Comparison of ENCODE assay signal across 8 mouse cellular contexts in the genomic region with DNA sequence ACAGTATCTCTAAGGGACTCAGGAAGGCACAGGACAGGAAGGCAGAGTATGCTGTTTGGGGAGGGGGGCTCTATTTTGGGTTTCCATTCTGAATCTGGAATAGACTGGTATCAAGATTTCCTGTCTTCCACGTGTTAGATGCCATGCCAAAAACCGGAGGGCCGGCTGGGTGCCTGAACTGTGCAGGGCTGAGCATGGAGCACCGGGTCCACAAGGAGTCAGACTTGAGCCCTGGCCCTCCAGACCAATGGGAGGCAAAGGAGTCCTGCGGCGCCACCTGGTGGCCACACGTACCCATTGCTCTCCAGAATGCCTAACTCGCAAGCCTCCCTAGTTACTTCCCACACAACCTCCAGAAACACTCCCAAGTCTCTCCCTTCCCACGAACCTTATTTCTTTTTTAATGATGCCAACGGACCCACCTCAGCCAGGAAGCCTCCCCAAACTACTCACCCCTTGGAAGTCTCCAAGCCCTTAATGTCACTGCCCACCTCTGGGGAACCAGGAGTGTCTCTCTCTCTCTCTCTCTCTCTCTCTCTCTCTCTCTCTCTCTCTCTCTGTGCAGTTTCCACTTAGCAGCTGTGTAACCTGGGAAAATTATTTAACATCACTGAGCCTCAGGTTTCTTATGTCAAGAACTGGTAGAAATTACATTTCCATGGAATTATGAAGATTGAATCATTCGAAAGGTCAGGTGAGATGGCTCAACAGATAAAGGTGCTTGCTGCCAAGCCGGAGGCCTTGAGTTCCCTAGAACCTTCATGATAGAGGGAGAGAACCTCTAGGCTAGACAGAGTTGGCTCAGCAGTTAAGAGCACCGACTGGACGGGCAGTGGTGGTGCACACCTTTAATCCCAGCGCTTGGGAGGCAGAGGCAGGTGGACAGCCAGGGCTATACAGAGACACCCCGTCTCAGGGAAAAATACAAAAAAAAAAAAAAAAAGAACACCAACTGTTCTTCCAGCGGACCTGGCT. TPM values are rescaled to one million over a fixed set of nuclear protein-coding genes. Genes with fewer than 3 reads are reported as not detected.
DNase-seq lines count a peak whose midpoint lies in the region; ATAC-seq and TF ChIP-seq lines count a peak whose summit lies in the region.

No protein-coding gene starts in this region.

- peak overlapping the region; percentile 22; the same call in 1 of the 2 replicates for H3K4me2 ChIP-seq in forebrain, postnatal 0 days (ENCODE audit: low read depth)
- H3K4me2 ChIP-seq in lung, postnatal 0 days (replicated peaks; ENCODE audit: low read depth, low read length) = no peak overlapping the region

- H3K4me3 ChIP-seq in ES-E14 (ENCODE audit: insufficient read depth in 1 of 2, low read depth in 1 of 2, low read length in 2 of 2, poor library complexity in 1 of 2, severe bottlenecking in 1 of 2) = peak overlapping the region; percentile 15 to 27; a peak in 1 of 4 replicates
- no peak overlapping the region for H3K4me3 ChIP-seq in forebrain, postnatal 0 days (ENCODE audit: low read depth, low read length)
- no peak overlapping the region for H3K4me3 ChIP-seq in lung, postnatal 0 days (ENCODE audit: low read depth, low read length)

- DNase-seq in ES-E14 (ENCODE audit: low read depth, low spot score) = peak; percentile 85
- peak; percentile 86 for DNase-seq in cerebellum, adult 11-12 months
- peak; percentile 92 for DNase-seq in forebrain, postnatal 0 days
- peak; percentile 91 for DNase-seq in heart, postnatal 4 days
- peak; percentile 81 for DNase-seq in layer of hippocampus, adult 9-11 months
- DNase-seq in lung, postnatal 0 days (ENCODE audit: low spot score) = peak; percentile 96
- peak; percentile 76 for DNase-seq in ovary, postnatal 14 days (ENCODE audit: low spot score)
- DNase-seq in thymus, postnatal 10 days (ENCODE audit: low spot score in 2 of 2) = peak; percentile 57 to 78

- ATAC-seq in forebrain, postnatal 0 days = peak; percentile 89
- peak; percentile 88 for ATAC-seq in lung, postnatal 0 days

- H3K27ac ChIP-seq in ES-E14 (ENCODE audit: insufficient read depth, low read depth, low read length, poor library complexity, severe bottlenecking) = no peak overlapping the region
- H3K27ac ChIP-seq in forebrain, postnatal 0 days (ENCODE audit: low read depth, low read length) = no peak overlapping the region
- no peak overlapping the region for H3K27ac ChIP-seq in lung, postnatal 0 days (ENCODE audit: low read length)

- no peaks in the 10 kb centered on the region for H3K9me3 ChIP-seq in ES-E14 (ENCODE audit: control insufficient read depth, insufficient read depth, low read depth, low read length)
- no peaks in the 10 kb centered on the region for H3K9me3 ChIP-seq in forebrain, postnatal 0 days (ENCODE audit: low read length)
- H3K9me3 ChIP-seq in lung, postnatal 0 days (ENCODE audit: low read length) = no peaks in the 10 kb centered on the region

- WGBS in forebrain, postnatal 0 days = 29% methylated on average over 17 of the region's 17 CpGs
- 30% methylated on average over 17 of the region's 17 CpGs for WGBS in lung, postnatal 0 days

- in situ Hi-C loops in ES-E14 (cut with MboI; ENCODE audit: low sequenced_read_pairs in 2 of 2, unreplicated experiment in 2 of 2) = no loop called here

- TF ChIP-seq EP300 in lung, postnatal 0 days (IDR thresholded peaks at IDR 0.05) = no peak

- H3K27me3 ChIP-seq in forebrain, postnatal 0 days (ENCODE audit: insufficient read depth, low read length) = no peaks in the 10 kb centered on the region
- no peaks in the 10 kb centered on the region for H3K27me3 ChIP-seq in lung, postnatal 0 days (replicated peaks; ENCODE audit: insufficient read depth, low read length)

- H3K9ac ChIP-seq in ES-E14 (ENCODE audit: insufficient read depth, low read depth, low read length, poor library complexity, severe bottlenecking) = peak overlapping the region; percentile 65; the same call in 1 of the 2 replicates
- H3K9ac ChIP-seq in forebrain, postnatal 0 days = no peak overlapping the region
- H3K9ac ChIP-seq in lung, postnatal 0 days (replicated peaks; ENCODE audit: low read depth) = no peak overlapping the region; the same call in 1 of the 2 replicates

- peaks cover 16% of the 10 kb centered on the region for H3K36me3 ChIP-seq in ES-E14 (ENCODE audit: control insufficient read depth, insufficient read depth, low read length, poor library complexity, severe bottlenecking)
- H3K36me3 ChIP-seq in forebrain, postnatal 0 days (ENCODE audit: insufficient read depth) = peaks cover 16% of the 10 kb centered on the region; the same call in 1 of the 2 replicates
- no peaks in the 10 kb centered on the region for H3K36me3 ChIP-seq in lung, postnatal 0 days (ENCODE audit: insufficient read depth, low read length)

- H3K4me1 ChIP-seq in ES-E14 (ENCODE audit: control insufficient read depth in 2 of 2, insufficient read depth in 2 of 2, low read length in 2 of 2, poor library complexity in 1 of 2) = peaks cover 6 to 13% of the 10 kb centered on the region in 2 experiments; a peak in 3 of 4 replicates
- peaks cover 27% of the 10 kb centered on the region for H3K4me1 ChIP-seq in forebrain, postnatal 0 days (ENCODE audit: insufficient read depth)
- peaks cover 7% of the 10 kb centered on the region; the same call in 1 of the 2 replicates for H3K4me1 ChIP-seq in lung, postnatal 0 days (ENCODE audit: insufficient read depth, low read depth, low read length)

- peak; percentile 99 for TF ChIP-seq CTCF in forebrain, postnatal 0 days (IDR thresholded peaks at IDR 0.05; ENCODE audit: low read depth)
- TF ChIP-seq CTCF in lung, postnatal 0 days (IDR thresholded peaks at IDR 0.05) = peak; percentile 100

TF ChIP-seq in ES-E14, 5 proteins besides CTCF, POLR2A, EP300 and RAD21:
- TF ChIP-seq CHD2 (IDR thresholded peaks at IDR 0.05; ENCODE audit: low read depth, low read length) (no peak), MAFK (IDR thresholded peaks at IDR 0.05; ENCODE audit: insufficient read depth, low read depth, low read length) (no peak), HCFC1 (IDR thresholded peaks at IDR 0.05; ENCODE audit: borderline replicate concordance, insufficient read depth, low read length) (peak; percentile 57; the same call in 1 of the 2 replicates), ZNF384 (IDR thresholded peaks at IDR 0.05; ENCODE audit: low read depth, low read length) (peak; percentile 51; the same call in 1 of the 2 replicates), ZC3H11A (IDR thresholded peaks at IDR 0.05; ENCODE audit: borderline replicate concordance, low read depth, low read length) (peak; percentile 44; the same call in 1 of the 2 replicates)
TF ChIP-seq in ES-E14: peak in this region for 3.

RNA-seq across cellular contexts. Expression of a gene that starts 5.8 kb away (rescaled TPM):
- 24.9 and 29.8 TPM in 2 replicates for total RNA-seq in ES-E14 (2012; rRNA removed)
- 64.5 and 71.9 TPM in 2 replicates for total RNA-seq in forebrain, postnatal 0 days (2014; rRNA removed)
- polyA plus RNA-seq in forebrain, postnatal 0 days (2015; fragmentation: Nextera tagmentation; extraction: Ambion mirVana) = 16.2 and 20.5 TPM in 2 replicates
- total RNA-seq in heart, postnatal 4 days (2021) = 10 to 100 TPM; 11.7 TPM
- polyA plus RNA-seq in lung, postnatal 0 days (2015; fragmentation: Nextera tagmentation; extraction: Ambion mirVana) = 2.6 and 3.4 TPM in 2 replicates

RNA-seq across cellular contexts. Expression of a gene that starts 16.7 kb away (rescaled TPM):
- 80.1 and 121 TPM in 2 replicates for total RNA-seq in ES-E14 (2012; rRNA removed)
- total RNA-seq in forebrain, postnatal 0 days (2014; rRNA removed) = 49.4 and 71.3 TPM in 2 replicates
- 51.4 and 52.9 TPM in 2 replicates for polyA plus RNA-seq in forebrain, postnatal 0 days (2015; fragmentation: Nextera tagmentation; extraction: Ambion mirVana)
- total RNA-seq in heart, postnatal 4 days (2021) = 100 to 1,000 TPM; 178 to 181 TPM
- 185 and 216 TPM in 2 replicates for polyA plus RNA-seq in lung, postnatal 0 days (2015; fragmentation: Nextera tagmentation; extraction: Ambion mirVana)

RNA-seq across cellular contexts. Expression of a gene that starts 21.7 kb away (rescaled TPM):
- total RNA-seq in ES-E14 (2012; rRNA removed) = 2.1 and 4.0 TPM in 2 replicates
- total RNA-seq in forebrain, postnatal 0 days (2014; rRNA removed) = not detected in 2 replicates
- 0.33 TPM in 1 of 2 replicates, not detected in the other for polyA plus RNA-seq in forebrain, postnatal 0 days (2015; fragmentation: Nextera tagmentation; extraction: Ambion mirVana)
- total RNA-seq in heart, postnatal 4 days (2021) = not detected
- polyA plus RNA-seq in lung, postnatal 0 days (2015; fragmentation: Nextera tagmentation; extraction: Ambion mirVana) = 61.4 and 61.8 TPM in 2 replicates

RNA-seq across cellular contexts. Expression of a gene that starts 26.4 kb away (rescaled TPM):
- total RNA-seq in ES-E14 (2012; rRNA removed) = 108 and 112 TPM in 2 replicates
- total RNA-seq in forebrain, postnatal 0 days (2014; rRNA removed) = 52.2 and 55.5 TPM in 2 replicates
- 186 and 202 TPM in 2 replicates for polyA plus RNA-seq in forebrain, postnatal 0 days (2015; fragmentation: Nextera tagmentation; extraction: Ambion mirVana)
- 10 to 100 TPM; 81.9 to 89.1 TPM for total RNA-seq in heart, postnatal 4 days (2021)
- polyA plus RNA-seq in lung, postnatal 0 days (2015; fragmentation: Nextera tagmentation; extraction: Ambion mirVana) = 138 and 143 TPM in 2 replicates

RNA-seq across cellular contexts. Expression of a gene that starts 27.1 kb away (rescaled TPM):
- total RNA-seq in ES-E14 (2012; rRNA removed) = 103 and 135 TPM in 2 replicates
- total RNA-seq in forebrain, postnatal 0 days (2014; rRNA removed) = 102 and 116 TPM in 2 replicates
- polyA plus RNA-seq in forebrain, postnatal 0 days (2015; fragmentation: Nextera tagmentation; extraction: Ambion mirVana) = 29.3 and 30.8 TPM in 2 replicates
- 10 to 100 TPM; 55.3 to 60.1 TPM for total RNA-seq in heart, postnatal 4 days (2021)
- 18.4 and 22.6 TPM in 2 replicates for polyA plus RNA-seq in lung, postnatal 0 days (2015; fragmentation: Nextera tagmentation; extraction: Ambion mirVana)

Comparison
In these comparisons a context has a peak if more than half of its experiments do, and no peak if none do; other contexts are left out.
1. H3K4me3 ChIP-seq: peak in ES-E14 (2 of 2); none in forebrain, postnatal 0 days (single experiment) and lung, postnatal 0 days (single experiment).
2. Peak in every context shown above with its lines, with median percentiles within 50 percentile points of each other: DNase-seq.